Mouse (Mus musculus): ENCODE data around the gene Cit.

The Cit gene

GRCm38 (mm10) chr5:116009091-116009851 is 164.2 kb downstream of the Cit start:
- DNase-seq (ENCODE audit: low spot score in 2 of 2): no peak

- no peak for DNase-seq (ENCODE audit: low spot score in 2 of 2)
These were observed 165.0 kb downstream of the Cit start for GRCm38 (mm10) chr5:116009884-116010627.

- DNase-seq (ENCODE audit: low spot score in 2 of 2): no peak
These were observed 166.6 kb downstream of the Cit start for GRCm38 (mm10) chr5:116011700-116012099.

- no peak for DNase-seq (ENCODE audit: low spot score in 2 of 2)
These were observed 167.4 kb downstream of the Cit start for GRCm38 (mm10) chr5:116012503-116012902.

- no peak for DNase-seq (ENCODE audit: low spot score in 2 of 2)
These were observed 168.7 kb downstream of the Cit start for GRCm38 (mm10) chr5:116013821-116014220.

GRCm38 (mm10) chr5:116014237-116014636 is 169.2 kb downstream of the Cit start:
- DNase-seq (ENCODE audit: low spot score in 2 of 2): no peak

- no peak for DNase-seq (ENCODE audit: low spot score in 2 of 2)
These were observed 171.5 kb downstream of the Cit start for GRCm38 (mm10) chr5:116016542-116016941.

GRCm38 (mm10) chr5:116017391-116017790 is 172.3 kb downstream of the Cit start:
- no peak for DNase-seq (ENCODE audit: low spot score in 2 of 2)

- no peak for DNase-seq (ENCODE audit: low spot score in 2 of 2)
These were observed 173.1 kb downstream of the Cit start for GRCm38 (mm10) chr5:116018196-116018595.

GRCm38 (mm10) chr5:116018784-116019183 is 173.7 kb downstream of the Cit start:
- DNase-seq (ENCODE audit: low spot score in 2 of 2): no peak

GRCm38 (mm10) chr5:116019371-116019770 is 174.3 kb downstream of the Cit start:
- no peak for DNase-seq (ENCODE audit: low spot score in 2 of 2)

- DNase-seq (ENCODE audit: low spot score in 2 of 2): no peak
These were observed 176.5 kb downstream of the Cit start for GRCm38 (mm10) chr5:116021552-116021951.

GRCm38 (mm10) chr5:116022131-116022530 is 177.1 kb downstream of the Cit start:
- no peak for DNase-seq (ENCODE audit: low spot score in 2 of 2)

GRCm38 (mm10) chr5:116022658-116023200 is 177.7 kb downstream of the Cit start:
- DNase-seq (ENCODE audit: low spot score in 2 of 2): no peak

GRCm38 (mm10) chr5:116023251-116023661 is 178.2 kb downstream of the Cit start:
- DNase-seq (ENCODE audit: low spot score in 2 of 2): no peak

- DNase-seq (ENCODE audit: low spot score in 2 of 2): no peak
These were observed 178.8 kb downstream of the Cit start for GRCm38 (mm10) chr5:116023821-116024284.

- DNase-seq (ENCODE audit: low spot score in 2 of 2): peak; percentile 74 to 90
These were observed 179.3 kb downstream of the Cit start, which contains the start of gene Prkab1 for GRCm38 (mm10) chr5:116024327-116024739. Prkab1 (minus strand) TSS chr5:116024508.

- DNase-seq (ENCODE audit: low spot score in 2 of 2): no peak
These were observed 181.0 kb downstream of the Cit start for GRCm38 (mm10) chr5:116026107-116026506.

GRCm38 (mm10) chr5:116026561-116026960 is 181.5 kb downstream of the Cit start:
- DNase-seq (ENCODE audit: low spot score in 2 of 2): no peak

- no peak for DNase-seq (ENCODE audit: low spot score in 2 of 2)
These were observed 184.0 kb downstream of the Cit start for GRCm38 (mm10) chr5:116029071-116029470.

- DNase-seq (ENCODE audit: low spot score in 2 of 2): no peak
These were observed 185.6 kb downstream of the Cit start for GRCm38 (mm10) chr5:116030566-116031189.

GRCm38 (mm10) chr5:116031190-116031577 is 186.1 kb downstream of the Cit start:
- peak; percentile 60 to 70 for DNase-seq (ENCODE audit: low spot score in 2 of 2)
